Mouse (Mus musculus) activated CD4-positive, CD25-positive, alpha-beta regulatory T cell, adult 4 months (primary cell): ENCODE measurements around the gene Gm11639. TPM values are rescaled to one million over a fixed set of nuclear protein-coding genes. Genes with fewer than 3 reads are reported as not detected.
"Not testable (repeated sequence)": the region's sequence is repeated elsewhere in the genome, so short reads cannot be mapped to it uniquely, and the experiment has no call there.

Experiments
- ATAC-seq: one replicate; pipeline ENCODE4 v1.8.0; 2017
- polyA plus RNA-seq, 2 experiments: library from polyadenylated mRNA; unstranded; fragments of 100-300 nt; shearing (Covaris generic); gene quantifications; one replicate each; pipeline ENCODE4 v1.2.1; 2017

Gm11639 gene
- polyA plus RNA-seq, 2 experiments from 2014 or later, result 0.06 TPM; not detected in 1

DNA sequence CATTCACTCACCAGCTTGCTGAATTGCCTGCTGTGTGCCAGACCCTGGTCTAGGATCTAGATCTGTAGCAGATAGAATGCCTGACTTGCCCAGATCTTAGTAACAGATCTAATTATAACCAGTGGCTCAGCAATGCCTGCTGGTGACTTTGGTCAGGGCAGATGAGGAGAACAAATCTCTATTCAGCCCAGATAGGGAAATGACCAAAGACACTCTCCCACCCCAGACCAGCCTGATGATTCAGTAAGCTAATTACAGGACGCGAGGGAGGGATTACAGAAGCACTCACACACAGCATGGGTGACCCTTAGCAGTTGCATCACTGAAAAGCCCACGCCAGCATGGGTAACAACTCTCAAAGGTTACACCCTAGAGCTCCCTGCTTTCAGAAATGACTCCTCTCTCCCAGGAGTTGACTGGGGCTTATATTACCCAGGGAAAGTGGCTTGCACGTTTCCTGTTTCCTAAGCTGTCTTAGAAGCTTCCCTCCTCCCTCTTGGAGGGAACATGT, 435.1 kb downstream of the Gm11639 start:
- ATAC-seq, result no peak

DNA sequence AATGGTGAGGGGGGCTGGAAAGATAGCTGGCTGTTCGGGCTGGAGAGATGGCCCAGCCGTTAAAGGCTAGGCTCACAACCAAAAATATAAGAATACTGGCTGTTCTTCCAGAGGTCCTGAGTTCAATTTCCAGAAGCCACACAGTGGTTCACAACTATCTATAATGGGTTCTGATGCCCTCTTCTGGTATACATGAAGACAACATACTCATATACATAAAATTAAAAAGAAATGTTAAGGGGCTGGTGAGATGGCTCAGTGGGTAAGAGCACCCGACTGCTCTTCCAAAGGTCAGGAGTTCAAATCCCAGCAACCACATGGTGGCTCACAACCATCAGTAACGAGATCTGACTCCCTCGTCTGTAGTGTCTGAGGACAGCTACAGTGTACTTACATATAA, 436.3 kb downstream of the Gm11639 start:
- not testable (repeated sequence) for ATAC-seq

DNA sequence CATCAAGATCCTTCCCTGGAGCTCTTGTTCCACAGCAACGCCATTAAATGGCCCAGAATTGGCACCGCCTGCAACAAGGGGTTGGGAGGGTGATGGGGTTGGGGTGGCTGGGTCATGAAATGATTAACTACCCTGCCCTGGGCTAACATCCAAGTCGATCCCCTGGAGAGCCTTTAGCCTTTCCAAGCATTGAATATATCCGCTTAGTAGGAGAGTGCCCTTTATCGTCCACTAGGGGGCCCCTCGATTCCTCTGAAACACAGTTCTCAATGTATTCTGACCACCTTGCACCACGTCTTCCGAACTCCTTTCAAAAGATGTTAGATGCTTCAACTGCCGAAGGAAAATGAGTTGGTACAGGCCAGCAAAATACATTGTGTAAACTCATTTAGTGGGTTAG, 438.5 kb downstream of the Gm11639 start:
- ATAC-seq, result no peak

DNA sequence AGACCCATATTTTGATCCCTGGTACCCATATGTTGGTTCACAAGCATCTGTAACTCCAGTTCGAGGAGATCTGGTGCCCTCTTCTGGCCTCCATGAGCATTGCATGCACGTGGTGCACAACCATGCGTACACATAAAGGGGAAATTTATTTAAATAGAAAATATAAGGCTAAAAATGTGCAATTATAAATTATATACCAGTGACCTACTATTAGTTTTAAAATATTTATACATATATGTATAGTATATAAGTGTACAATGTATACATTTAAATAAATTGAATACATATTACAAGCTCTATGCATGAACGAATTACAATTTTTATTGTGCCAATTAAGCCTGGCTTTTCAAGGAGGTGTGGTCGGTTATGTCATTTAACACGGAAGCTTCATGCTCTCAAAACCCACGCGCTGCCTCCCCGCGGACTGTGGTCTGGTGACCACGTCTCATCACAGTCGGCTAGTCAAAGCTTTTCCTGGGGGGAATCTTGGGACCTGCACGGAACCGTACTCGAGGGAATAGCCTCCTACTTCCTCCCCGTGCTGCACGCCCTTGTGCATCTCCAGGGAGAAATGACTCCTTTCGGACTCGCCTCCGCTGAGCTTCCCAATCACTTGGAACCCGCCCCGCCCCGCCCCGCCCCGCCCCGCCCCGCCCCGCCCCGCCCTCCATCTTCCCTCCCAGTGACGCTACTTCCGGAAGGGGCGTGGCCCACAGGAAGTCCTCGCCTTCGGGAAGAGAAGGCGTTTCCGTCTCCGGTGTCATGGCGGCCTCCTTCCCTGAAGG, 440.4 kb downstream of the Gm11639 start, which contains the start of gene Mettl2:
Gene Mettl2, plus strand, starts transcription at position 691 of the 785 bp plus-strand sequence.
- ATAC-seq, result peak; percentile 86

DNA sequence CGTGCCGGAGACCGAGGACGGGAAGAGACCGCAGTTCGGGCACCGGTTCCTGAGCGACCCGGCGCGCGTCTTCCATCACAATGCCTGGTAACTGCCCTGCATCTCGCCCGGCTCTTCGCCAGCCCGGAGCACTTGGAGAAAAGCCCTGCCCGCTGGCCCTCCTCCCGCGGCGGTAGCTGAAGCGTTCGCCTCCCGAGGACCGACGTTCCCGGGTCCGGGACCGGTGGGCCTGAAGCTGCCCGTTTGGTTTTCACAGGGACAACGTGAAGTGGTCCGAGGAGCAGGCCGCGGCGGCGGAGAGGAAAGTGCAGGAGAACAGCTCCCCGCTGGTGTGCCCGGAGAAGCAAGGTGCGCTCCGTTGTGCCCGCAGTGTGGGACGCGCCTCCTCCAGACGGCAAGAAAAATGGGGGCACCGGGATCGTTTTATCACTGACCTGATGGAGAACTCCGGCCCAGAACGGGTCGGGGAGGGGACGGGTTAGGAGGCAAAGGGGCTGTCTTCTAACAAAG, 441.1 kb downstream of the Gm11639 start:
- no peak for ATAC-seq

DNA sequence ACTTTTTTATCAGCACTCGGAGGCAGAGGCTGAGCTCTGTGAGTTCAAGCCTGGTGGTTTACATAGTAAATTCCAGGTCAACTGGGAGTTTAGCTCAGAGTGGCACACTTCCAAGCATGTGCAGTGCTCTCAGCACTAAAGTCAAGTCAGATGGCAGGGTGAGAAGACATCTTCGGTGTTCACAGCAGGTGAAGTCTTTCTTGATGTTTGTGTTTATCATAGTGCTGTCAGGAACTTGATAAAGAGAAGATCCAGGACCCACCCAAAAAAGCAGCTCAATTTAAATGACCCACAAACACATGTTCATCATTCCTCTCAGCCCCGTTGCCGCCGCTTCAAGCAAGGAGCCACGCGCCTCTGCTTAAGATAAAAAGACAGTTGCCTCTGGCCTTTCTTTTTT, 450.2 kb downstream of the Gm11639 start:
- ATAC-seq, result no peak

DNA sequence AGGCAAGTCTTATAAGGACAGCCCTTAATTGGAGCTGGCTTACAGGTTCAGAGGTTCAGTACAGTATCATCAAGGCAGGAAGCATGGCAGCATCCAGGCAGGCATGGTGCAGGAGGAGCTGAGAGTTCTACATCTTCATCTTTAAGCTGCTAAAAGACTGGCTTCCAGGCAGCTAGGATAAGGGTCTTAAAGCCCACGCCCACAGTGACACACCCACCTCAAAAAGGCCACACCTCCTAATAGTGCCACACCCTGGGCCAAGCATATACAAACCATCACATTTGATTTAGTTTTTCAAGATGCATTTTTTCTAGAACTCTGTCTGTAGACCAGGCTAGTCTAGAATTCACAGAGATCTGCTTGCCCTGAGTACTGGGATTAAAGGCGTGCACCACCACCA, 451.7 kb downstream of the Gm11639 start:
- ATAC-seq, result not testable (repeated sequence)

DNA sequence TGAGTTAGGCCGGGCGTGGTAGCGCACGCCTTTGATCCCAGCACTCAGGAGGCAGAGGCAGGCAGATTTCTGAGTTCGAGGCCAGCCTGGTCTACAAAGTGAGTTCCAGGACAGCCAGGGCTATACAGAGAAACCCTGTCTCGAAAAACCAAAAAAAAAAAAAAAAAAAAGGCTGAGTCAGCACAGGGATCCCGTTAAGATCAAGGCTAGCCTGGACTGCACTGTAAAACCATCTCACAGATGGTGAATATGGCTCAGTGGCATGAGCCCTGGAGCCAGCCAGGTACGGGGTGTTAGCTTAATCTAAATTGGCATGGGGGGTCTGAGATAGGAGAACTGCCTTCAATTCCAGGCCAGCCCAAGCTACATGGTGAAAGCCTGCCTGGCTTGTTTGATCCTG, 455.0 kb downstream of the Gm11639 start:
- not testable (repeated sequence) for ATAC-seq

DNA sequence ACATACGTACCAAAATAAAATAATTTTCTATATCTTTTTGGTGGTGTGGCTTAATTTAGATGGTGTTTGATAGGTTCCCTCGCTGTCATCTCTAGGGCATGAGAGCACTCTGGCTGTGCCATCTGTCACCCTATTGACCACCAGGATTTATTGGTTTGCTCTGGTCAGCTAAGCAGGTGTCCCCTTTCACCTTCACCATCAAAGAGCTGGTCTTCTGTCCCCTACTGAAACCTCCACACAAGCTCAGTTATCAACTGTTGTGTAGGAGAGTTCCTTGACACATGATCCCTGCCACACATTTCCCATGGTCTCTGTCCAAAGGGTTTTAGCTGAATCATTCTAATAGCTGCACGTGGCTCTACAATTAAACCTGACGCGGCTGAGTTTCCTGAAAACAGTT, 455.6 kb downstream of the Gm11639 start:
- no peak for ATAC-seq

DNA sequence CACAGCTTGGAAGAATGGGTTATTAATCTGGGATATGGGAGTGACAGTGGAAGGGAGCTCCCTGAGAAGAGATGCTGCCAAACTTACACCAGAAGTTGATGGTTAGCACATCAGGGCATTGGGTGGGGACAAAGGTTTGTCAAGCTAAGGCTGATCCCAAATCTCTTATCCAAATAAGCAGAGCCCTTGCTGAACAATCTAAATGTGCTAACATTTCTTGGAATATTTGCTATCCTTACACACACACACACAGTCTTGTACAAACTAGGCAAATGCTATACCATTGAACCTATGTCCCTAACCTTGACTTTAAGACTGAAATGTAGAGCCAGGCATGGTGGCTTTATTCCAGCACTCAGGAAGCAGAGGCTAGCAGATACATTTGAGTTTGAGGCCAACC, 458.1 kb downstream of the Gm11639 start:
- no peak for ATAC-seq

DNA sequence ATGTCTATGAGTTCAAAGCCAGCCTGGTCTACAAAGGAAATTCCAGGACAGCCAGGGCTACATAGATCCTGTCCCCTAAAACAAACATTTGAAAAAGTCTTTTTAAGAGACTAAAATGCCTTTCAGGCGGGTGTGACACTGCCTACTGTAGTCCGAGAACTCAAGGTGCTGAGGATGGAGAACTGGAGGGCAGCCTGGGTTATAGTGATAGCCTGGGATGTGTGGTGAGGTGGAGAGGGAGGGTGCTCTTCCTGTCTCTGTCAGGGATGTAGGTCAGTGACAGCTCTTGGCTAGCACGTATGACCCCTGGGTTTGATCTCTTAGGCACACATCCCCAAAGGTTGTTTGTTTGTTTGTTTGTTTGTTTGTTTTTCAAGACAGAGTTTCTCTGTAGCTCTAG, 458.6 kb downstream of the Gm11639 start:
- no peak for ATAC-seq

DNA sequence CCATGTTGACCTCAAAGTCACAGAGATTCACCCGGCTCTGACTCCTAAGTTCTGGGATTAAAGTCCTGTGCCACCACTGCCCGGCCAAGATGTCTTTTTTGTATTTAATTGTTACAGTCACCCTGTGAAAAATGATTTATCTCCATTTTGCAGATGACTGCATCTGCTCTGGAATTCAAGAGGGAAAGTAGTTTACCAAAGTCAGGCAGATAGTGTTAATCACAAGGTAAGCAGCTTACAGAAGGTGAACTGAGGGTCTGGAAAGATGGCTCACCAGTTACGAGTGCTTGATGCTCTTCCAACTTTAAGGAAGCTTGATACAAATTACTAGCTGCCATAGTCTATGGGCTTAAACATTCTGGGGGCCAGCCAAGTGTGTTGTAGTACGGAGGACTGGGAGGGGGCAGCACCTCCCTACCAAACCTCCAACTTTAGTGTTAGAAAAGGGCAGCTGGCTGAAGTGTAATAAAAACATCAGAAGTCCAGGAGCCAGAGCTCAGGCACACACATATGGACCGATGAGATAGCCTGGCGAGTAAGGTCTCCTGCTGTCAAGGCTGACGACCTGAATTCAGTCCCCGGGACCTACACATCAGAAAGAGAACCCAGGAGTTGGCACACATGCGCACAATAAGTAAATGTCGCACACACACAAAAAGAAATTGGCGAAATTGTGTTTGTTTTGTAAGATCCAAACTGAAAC, 459.2 kb downstream of the Gm11639 start:
- no peak for ATAC-seq

DNA sequence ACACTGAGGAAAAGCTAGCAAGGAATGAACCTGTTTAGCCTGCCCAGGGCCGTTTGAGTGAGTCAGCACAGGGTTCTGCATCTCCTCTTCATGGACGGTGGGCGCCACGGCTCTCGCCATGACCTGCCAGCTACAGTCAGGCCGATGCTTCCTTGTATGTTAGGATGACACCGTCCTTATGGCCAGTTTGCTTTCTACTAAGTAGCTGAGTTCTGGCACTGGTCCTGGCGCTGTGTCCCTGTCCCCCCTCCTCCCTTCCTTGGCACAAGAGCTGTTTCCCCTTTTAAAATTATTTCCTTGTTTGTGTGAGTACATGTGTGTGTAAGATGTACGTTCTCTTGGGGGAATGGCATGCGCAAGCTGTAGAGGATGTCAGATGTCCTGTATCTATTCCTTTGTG, 459.7 kb downstream of the Gm11639 start:
- no peak for ATAC-seq

DNA sequence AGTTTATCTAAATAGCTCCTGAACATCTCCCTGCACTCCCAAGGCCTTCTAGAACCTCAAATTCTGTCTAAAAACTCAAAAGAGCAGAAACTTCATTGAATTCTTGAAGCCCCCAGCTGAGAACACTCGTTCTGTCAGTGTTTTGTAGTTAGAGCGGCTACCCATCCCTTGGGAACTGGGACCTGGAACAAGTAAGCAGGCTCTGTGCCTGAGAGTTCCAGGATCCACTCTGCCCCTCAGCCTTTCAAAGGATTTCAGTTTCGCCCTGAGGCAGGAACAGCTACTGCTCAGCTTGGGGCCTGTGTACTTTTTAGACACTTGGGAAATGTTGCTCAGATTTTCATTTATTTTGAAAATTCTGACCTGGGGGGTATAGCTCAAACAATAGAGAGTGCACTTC, 461.1 kb downstream of the Gm11639 start, which contains the start of gene Gm10842:
Gene Gm10842, plus strand, starts transcription at position 301 of the 400 bp plus-strand sequence.
- ATAC-seq, result no peak

DNA sequence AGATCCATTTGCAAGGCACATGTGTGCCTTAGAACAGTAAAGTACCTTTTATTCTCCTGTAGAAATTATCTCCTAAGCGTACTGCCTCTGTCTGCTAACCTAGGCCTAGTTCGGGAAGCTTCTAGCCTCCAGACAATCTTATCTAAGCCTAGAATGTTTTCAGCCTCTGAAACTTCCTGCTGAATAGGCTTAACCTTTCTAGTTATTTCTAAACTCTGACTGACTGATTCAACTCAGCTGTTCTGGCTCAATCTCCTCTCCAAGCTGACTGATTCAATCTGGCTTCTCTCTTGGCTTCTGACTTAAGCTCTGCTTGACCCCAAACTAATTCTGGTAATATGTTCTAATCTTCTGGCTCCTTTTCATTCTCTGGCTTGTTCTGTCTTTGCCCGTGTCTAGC, 463.8 kb downstream of the Gm11639 start:
- no peak for ATAC-seq

DNA sequence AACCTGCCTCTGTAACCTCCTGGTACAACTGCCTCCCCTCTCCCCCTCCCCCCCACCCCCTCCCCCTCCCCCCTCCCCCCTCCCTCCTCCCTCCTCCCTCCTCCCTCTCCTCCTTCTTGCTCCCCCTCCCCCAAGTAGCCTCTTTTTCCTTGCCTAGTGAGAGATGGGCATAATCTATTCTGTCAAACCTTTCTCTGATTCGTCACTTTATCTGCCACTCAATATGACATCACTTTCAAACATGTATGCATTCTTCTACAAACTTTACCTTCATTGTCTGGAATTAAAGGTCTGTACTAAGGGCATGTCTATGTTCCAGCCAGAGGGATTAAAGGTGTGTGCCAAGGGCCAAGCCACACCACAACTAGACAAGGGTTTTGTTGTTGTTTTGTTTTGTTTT, 464.3 kb downstream of the Gm11639 start:
- no peak for ATAC-seq

DNA sequence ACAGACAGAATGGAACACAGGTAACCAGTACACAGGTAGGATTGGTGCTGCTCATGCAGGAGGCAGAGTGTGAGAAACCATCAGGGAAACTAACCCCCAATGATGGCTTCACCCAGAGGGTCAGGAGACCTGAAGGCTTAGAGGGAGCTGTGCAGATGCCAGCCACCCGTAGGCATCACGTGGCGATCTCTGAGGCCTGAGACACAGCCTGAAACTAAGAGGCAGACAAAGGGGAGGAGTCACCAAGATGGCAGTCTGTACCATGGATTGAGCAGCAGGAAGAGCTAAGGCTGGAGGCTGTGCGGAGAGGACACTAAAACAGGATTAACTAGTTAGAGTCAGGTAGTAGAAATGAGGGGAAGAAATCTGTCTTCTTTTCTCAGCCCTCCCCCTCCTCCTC, 465.2 kb downstream of the Gm11639 start:
- no peak for ATAC-seq

DNA sequence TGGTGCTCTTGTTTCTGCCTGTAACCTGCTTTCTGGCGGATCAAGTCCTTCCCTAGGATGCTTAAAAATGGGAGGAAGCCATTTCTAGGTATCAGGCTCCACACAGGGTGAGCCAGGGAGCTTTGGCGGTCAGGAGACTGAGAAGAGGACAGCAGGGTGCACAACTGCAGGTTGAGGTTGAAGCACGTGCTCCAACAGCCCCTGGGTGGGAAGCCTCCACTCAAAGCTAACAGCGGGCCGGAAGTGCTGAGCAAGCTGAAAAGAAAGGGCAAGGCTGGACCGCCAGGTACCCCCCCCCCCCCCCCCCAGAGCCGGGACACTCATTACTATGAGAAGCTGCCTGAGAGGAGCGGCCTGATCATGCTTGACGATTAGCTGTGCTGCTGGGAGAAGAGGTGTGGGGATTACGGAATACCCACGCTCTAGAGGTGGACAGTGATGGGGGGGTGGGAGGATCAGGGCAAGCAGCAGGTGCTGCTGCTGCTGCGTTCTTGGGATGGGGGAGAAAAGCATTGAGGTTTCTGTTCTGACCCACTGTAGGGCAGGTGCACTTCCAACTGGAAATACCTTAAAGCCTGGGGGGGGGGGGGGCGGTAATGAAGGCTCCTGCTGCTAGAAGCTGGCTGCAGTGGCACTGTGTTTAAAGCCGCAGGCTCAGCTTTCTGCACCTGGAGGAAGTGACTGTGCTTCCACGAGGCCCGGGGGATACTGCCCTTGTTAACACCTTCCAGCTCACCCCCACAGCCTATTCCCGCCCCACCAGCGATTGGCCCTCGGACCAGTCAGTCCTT, 465.9 kb downstream of the Gm11639 start:
- peak; percentile 36 for ATAC-seq

DNA sequence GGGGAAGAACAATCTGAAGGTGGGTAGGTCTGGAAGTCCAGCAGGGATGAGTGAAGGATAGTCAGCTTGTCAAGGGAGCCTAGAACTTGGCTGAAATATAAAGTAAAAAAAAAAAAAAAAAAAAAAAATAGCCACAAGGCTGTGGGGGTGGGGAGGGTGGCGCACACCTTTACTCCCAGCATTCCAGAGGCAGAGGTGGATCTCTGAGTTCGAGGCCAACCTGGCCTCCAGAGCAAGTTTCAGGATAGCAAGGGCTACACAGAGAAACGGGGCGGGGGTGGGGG, 466.5 kb downstream of the Gm11639 start:
- no peak for ATAC-seq

DNA sequence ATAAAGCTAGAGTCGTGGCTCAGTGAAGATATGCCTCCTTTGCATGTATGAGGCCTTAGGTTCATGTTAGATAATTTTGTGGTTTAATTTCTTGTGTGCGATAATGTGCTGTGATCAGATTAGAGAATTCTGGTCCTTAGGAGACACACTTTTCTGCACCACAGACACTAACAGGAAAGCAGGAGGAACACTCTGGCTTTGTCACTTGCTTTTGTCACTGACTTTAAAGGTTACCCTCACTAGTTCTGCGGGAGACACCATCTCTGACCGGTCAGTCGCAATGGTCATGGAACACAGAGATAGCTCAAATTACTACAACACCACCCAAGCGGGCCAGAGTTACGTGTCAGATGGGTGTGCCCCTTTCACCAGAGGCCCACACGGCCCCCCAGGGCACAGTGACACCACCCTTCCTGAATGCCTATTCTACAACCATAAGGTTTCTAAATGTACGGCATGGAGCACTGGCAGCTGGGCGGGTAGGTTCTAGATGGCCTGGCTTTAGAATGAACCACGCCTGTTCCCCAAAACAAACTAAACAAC, 466.9 kb downstream of the Gm11639 start:
- ATAC-seq, result no peak

DNA sequence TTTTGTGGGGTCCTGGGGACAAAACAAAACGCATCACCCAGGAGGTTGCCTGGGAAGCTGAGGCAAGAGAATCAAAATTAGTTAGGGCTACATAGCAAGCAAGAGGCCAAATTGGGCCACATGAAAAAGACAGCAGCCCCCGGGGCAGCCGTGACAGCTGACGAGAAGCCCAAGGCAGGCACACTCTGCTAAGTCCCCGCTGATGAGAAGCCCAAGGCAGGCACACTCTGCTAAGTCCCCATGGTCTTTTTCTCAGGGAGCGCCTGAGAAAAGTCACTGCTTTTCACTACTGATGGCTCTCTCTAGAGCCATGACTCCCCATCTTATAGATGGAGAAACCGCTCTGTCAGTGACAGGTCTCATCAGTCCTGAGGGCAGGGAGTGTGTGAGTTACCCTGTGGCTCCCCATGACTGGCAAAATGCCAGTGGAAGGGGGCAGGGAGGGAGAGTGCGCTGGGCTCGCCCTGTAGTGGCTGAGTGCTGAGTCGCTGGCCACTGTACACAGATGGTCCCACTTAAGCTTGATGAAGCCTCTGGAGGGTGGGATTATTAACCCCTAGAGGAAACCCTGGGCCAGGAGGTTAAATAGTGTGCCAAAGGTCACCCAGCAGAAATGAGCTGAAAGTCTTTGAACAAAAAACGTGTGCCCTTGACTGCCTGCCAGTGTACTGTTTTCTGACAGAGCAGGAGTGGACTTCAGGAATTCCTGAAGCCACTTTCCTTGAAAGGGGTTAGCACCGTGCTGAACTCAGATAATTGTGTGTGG, 467.7 kb downstream of the Gm11639 start:
- ATAC-seq, result no peak

DNA sequence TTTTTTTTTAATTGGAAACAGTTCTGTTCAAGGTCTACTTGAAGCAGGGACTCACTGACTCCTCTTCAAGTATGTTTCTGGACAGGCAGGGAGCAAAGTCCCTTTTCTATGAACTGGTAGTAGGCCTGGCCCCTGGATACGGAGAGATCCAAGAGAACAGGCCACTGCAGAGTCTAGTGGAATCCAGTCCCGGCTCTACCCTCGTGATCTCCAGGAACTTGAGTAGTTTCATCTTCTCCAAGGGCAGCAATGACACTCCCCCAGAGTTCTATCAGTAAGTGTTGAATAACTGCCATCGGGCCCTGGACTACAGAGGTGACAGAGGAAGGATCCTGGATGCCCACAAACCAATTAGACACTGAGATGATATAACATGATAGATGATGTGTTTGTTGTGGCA, 470.4 kb downstream of the Gm11639 start:
- no peak for ATAC-seq
